Mouse (Mus musculus): ENCODE data around the gene Slc34a1. TPM values are rescaled to one million over a fixed set of nuclear protein-coding genes. Genes with fewer than 3 reads are reported as not detected.

Slc34a1 gene
- total RNA-seq (2023; ENCODE audit: inconsistent age), result 0.15 to 0.63 TPM (median 0.37 TPM) in 4 replicates

GRCm38 (mm10) chr13:55398088-55398487, at the start of gene Slc34a1:
TSS of gene Slc34a1 (plus strand) at chr13:55398187.

GRCm38 (mm10) chr13:55362453-55363060, 35.4 kb upstream of the Slc34a1 start, which contains the start of gene Lman2:
TSS of gene Lman2 (minus strand) at chr13:55362783.

DNA sequence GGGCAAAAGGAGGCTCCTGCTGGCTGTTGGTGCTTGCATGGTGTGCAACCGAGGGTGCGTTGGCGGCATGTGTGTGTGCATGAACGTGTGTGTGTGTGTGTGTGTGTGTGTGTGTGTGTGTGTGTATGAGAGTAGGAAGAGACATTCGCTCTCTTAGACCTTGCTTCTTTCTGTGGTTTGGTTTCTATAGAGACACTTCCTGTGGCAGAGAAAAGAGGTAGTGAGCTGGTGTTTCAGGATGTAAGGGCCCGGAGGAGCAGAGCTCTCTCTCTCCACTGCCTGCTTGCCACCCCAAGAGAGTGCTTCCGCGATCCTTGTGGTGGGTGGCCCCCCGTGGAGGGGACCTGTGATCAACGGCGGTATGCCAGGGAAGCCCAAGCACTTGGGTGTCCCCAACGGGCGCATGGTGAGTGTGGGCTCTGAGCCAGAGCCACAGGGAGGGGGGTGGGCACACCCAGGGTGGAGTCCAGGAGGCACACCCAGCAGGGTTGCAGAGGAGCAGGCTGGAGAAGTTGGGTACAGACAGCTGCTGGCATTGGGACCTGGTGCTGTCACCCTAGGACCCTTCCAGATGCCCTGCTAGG, 28.4 kb upstream of the Slc34a1 start, which contains the start of gene Rgs14:
TSS of gene Rgs14 (plus strand) at position 202 of the 584 bp plus-strand sequence.

GRCm38 (mm10) chr13:55414743-55415380, 16.9 kb downstream of the Slc34a1 start, which contains the start of gene Pfn3:
TSS of gene Pfn3 (minus strand) at chr13:55415232.

GRCm38 (mm10) chr13:55426613-55427012, 28.6 kb downstream of the Slc34a1 start, which contains the start of gene F12:
TSS of gene F12 (minus strand) at chr13:55426793.

DNA sequence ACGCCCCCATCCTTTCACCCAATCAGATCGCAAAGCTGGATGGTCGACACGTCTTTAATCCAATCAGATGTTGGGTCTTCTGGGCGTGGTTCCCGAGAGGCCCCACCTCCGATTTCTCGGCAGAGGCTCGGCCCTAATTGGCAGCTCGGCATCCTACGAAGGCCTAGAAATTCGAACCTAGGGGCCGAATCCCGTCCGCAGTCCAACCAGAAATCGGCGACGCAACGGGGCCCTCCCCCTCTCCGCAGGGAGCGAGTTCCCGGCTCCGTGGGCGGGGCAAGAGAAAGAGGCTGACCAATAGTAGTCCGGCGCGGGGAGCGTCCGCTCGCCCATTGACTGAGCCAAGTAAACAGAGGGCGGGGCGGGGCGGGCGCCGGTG, 46.9 kb downstream of the Slc34a1 start, which contains the start of gene Grk6:
TSS of gene Grk6 (plus strand) at position 136 of the 379 bp plus-strand sequence.

DNA sequence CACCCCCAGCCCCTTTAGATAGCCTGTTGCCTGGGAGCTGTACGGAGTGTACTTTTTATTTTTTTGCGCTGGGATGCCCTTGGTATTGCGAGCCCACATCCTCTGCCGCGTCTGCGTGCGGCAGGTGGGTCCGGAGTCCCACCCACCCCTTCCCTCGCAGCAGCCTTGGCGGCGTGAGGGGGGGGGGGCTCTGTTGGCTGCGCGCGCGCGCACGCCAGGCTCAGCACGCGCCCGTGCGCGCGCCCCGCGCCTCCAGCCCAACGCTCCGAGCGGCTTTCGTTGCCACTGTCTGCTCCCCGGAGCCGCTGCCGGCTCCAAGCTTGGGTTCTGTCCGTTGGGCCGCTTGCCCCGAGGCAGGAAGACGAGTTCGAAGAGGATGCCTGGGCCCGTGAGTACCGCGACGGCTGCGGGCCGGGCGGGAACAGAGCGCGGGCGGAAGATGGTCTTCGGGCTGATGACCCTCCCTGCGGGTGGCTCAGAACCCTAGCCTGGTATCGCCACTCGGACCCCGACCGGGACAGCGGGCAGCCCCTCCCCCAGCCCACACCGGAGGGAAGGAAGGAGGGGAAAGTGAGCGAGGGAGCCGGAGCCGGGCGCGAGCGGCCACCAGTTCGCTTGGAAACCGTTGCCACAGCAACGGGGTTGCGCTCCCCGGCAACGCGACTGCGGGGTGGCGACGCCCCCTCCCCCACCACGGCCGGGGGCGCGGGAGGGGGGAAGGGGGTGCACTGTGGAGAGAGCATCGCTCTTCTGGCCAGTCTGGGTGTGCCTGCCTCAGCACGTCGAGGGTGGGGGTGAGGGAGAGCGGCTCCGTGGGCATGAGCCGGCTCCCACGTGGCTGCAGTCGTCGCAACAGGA, 66.3 kb downstream of the Slc34a1 start, which contains the start of gene Prr7:
TSS of gene Prr7 (plus strand) at position 241 of the 858 bp plus-strand sequence.

Other genes starting within 250 kb of the Slc34a1 start
- not detected in 4 replicates for gene Fgfr4, start 245.5 kb upstream of the Slc34a1 start, total RNA-seq (2023; ENCODE audit: inconsistent age)
- gene Nsd1, start 188.4 kb upstream of the Slc34a1 start, total RNA-seq (2023; ENCODE audit: inconsistent age), result 174 to 194 TPM (median 186 TPM) in 4 replicates
- gene Prelid1, start 77.7 kb upstream of the Slc34a1 start, total RNA-seq (2023; ENCODE audit: inconsistent age), result 127 to 142 TPM (median 132 TPM) in 4 replicates
- 56.0 to 78.1 TPM (median 72.9 TPM) in 4 replicates for gene Rab24, start 76.2 kb upstream of the Slc34a1 start, total RNA-seq (2023; ENCODE audit: inconsistent age)
- gene Mxd3, start 68.4 kb upstream of the Slc34a1 start, total RNA-seq (2023; ENCODE audit: inconsistent age), result 1.8 to 2.6 TPM (median 2.2 TPM) in 4 replicates
- gene Lman2, start 35.4 kb upstream of the Slc34a1 start, total RNA-seq (2023; ENCODE audit: inconsistent age), result 110 to 124 TPM (median 118 TPM) in 4 replicates
- 67.6 to 76.8 TPM (median 73.8 TPM) in 4 replicates for gene Rgs14, start 28.5 kb upstream of the Slc34a1 start, total RNA-seq (2023; ENCODE audit: inconsistent age)
- not detected in 4 replicates for gene Pfn3, start 17.0 kb downstream of the Slc34a1 start, total RNA-seq (2023; ENCODE audit: inconsistent age)
- 1.6 to 3.1 TPM (median 1.8 TPM) in 4 replicates for gene F12, start 28.6 kb downstream of the Slc34a1 start, total RNA-seq (2023; ENCODE audit: inconsistent age)
- gene Grk6, start 46.9 kb downstream of the Slc34a1 start, total RNA-seq (2023; ENCODE audit: inconsistent age), result 461 to 500 TPM (median 466 TPM) in 4 replicates
- gene Prr7, start 66.1 kb downstream of the Slc34a1 start, total RNA-seq (2023; ENCODE audit: inconsistent age), result 32.8 to 35.9 TPM (median 35.6 TPM) in 4 replicates
- 0.29 to 0.61 TPM (median 0.48 TPM) in 3 of 4 replicates, not detected in the other for gene Dbn1, start 89.9 kb downstream of the Slc34a1 start, total RNA-seq (2023; ENCODE audit: inconsistent age)
- 23.1 to 32.2 TPM (median 27.2 TPM) in 4 replicates for gene Pdlim7, start 115.5 kb downstream of the Slc34a1 start, total RNA-seq (2023; ENCODE audit: inconsistent age)
- gene Dok3, start 131.1 kb downstream of the Slc34a1 start, total RNA-seq (2023; ENCODE audit: inconsistent age), result 312 to 332 TPM (median 327 TPM) in 4 replicates
- 135 to 156 TPM (median 143 TPM) in 4 replicates for gene Ddx41, start 138.5 kb downstream of the Slc34a1 start, total RNA-seq (2023; ENCODE audit: inconsistent age)
- 144 to 171 TPM (median 151 TPM) in 4 replicates for gene Fam193b, start 172.9 kb downstream of the Slc34a1 start, total RNA-seq (2023; ENCODE audit: inconsistent age)
- gene Tmed9, start 175.5 kb downstream of the Slc34a1 start, total RNA-seq (2023; ENCODE audit: inconsistent age), result 83.2 to 101 TPM (median 86.8 TPM) in 4 replicates
- 22.5 to 24.4 TPM (median 23.2 TPM) in 4 replicates for gene B4galt7, start 201.7 kb downstream of the Slc34a1 start, total RNA-seq (2023; ENCODE audit: inconsistent age)
- 17.3 to 18.7 TPM (median 17.5 TPM) in 4 replicates for gene Caml, start 224.8 kb downstream of the Slc34a1 start, total RNA-seq (2023; ENCODE audit: inconsistent age)
- gene Ddx46, start 236.8 kb downstream of the Slc34a1 start, total RNA-seq (2023; ENCODE audit: inconsistent age), result 100 to 113 TPM (median 107 TPM) in 4 replicates